Mouse (Mus musculus): ENCODE measurements around the gene Mxi1. TPM values are rescaled to one million over a fixed set of nuclear protein-coding genes. Genes with fewer than 3 reads are reported as not detected.

The Mxi1 gene
- 10.5 TPM for polyA plus RNA-seq (2012; fragmentation: generic; extraction: Trizol)
- long read RNA-seq, experiment 1, partial matches to known transcripts, result 2 of 4 reads
- long read RNA-seq, experiment 1, other reads (novel, unspliced or antisense), result 1 of 4 reads
- long read RNA-seq, experiment 2, transcript Mxi1-203 (6 exons, 2,340 nt), result major isoform, 6 of 12 reads
- long read RNA-seq, experiment 2, partial matches to known transcripts, result 0 of 12 reads
- long read RNA-seq, experiment 2, other reads (novel, unspliced or antisense), result 2 of 12 reads

DNA sequence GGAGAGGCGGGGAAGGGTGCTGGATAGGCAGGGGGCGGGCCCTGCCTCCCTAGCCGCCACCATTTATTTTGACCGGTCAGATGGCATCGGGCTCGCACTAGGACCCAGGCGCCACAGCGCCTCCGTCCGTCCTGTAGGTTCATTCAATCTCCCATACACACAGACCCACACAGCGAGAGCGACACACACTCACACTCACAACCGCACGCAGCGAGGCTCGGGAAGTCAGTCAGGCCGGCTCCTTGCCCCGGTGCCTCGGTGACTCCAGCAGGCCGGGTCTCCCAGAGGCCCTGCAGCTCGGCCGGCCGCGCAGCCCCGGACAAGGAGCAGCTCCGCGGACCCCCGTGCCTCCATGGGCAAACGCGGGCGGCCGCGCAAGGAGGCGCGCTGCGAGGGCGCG lies at the start of gene Mxi1:
Mxi1 (plus strand) TSS at position 171 of the 400 bp plus-strand sequence.
- H3K79me3 ChIP-seq (ENCODE audit: low read depth), result no peaks in the 10 kb centered on the region
- no peaks in the 10 kb centered on the region for H3K79me2 ChIP-seq (ENCODE audit: control insufficient read depth, insufficient read depth)
- TF ChIP-seq CTCF (IDR thresholded peaks at IDR 0.05; ENCODE audit: control insufficient read depth, insufficient read depth, insufficient read length) (peak; percentile 4), MAX (IDR thresholded peaks at IDR 0.05) (peak; percentile 64), FOSL1 (IDR thresholded peaks at IDR 0.05; ENCODE audit: insufficient read depth, low read length, poor library complexity, severe bottlenecking) (no peak)
- no peaks in the 10 kb centered on the region for H3K27me3 ChIP-seq (ENCODE audit: control insufficient read depth, insufficient read depth, insufficient read length)
- H3K4me3 ChIP-seq (ENCODE audit: insufficient read depth, poor library complexity, severe bottlenecking), result peak within 1 kb of the TSS; percentile 57
- no peaks in the 10 kb centered on the region for H3K36me3 ChIP-seq (ENCODE audit: control insufficient read depth, insufficient read depth)
- peak within 1 kb of the TSS; percentile 76 for H3ac ChIP-seq (ENCODE audit: control insufficient read depth, insufficient read length, low read depth)

DNA sequence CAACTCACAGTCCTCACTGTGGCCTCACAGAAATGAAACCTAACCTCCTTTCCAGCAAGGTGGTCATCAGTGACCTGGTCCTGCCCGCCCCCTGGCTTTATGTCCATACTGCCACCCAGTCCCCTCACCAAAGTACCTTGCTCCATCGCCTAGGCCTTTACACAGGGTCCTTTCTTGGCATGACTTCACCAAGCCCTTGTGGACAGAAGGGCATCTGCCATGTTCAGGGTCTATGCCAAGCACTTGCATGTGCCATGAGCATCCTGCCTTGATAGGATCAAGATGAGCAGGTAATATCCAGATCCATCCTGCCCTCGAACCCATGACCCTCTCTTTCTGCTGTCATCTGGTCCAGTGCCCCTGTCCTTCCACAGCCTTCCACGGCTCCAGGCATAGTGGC lies 49.5 kb upstream of the Mxi1 start:
- Histone ChIP-seq H3K36me3 (ENCODE audit: control insufficient read depth, insufficient read depth) (no peaks in the 10 kb centered on the region), H3K79me3 (ENCODE audit: low read depth) (no peaks in the 10 kb centered on the region), H3K4me3 (ENCODE audit: insufficient read depth, poor library complexity, severe bottlenecking) (no peak overlapping the region), H3K27me3 (ENCODE audit: control insufficient read depth, insufficient read depth, insufficient read length) (no peaks in the 10 kb centered on the region), H3ac (ENCODE audit: control insufficient read depth, insufficient read length, low read depth) (no peak overlapping the region), H3K79me2 (ENCODE audit: control insufficient read depth, insufficient read depth) (no peaks in the 10 kb centered on the region)
- TF ChIP-seq CTCF (IDR thresholded peaks at IDR 0.05; ENCODE audit: control insufficient read depth, insufficient read depth, insufficient read length), result no peak
- no peak for TF ChIP-seq MAX (IDR thresholded peaks at IDR 0.05)
- no peak for TF ChIP-seq MYOD1 (IDR thresholded peaks at IDR 0.05; ENCODE audit: control insufficient read depth, insufficient read length, low read depth)
- TF ChIP-seq FOSL1 (IDR thresholded peaks at IDR 0.05; ENCODE audit: insufficient read depth, low read length, poor library complexity, severe bottlenecking), result no peak
- TF ChIP-seq USF1 (IDR thresholded peaks at IDR 0.05; ENCODE audit: low read depth), result no peak
- TF ChIP-seq CEBPB (IDR thresholded peaks at IDR 0.05; ENCODE audit: low read depth), result no peak
- TF ChIP-seq MYOG (IDR thresholded peaks at IDR 0.05; ENCODE audit: control insufficient read depth, extremely low read depth, insufficient read length), result no peak

DNA sequence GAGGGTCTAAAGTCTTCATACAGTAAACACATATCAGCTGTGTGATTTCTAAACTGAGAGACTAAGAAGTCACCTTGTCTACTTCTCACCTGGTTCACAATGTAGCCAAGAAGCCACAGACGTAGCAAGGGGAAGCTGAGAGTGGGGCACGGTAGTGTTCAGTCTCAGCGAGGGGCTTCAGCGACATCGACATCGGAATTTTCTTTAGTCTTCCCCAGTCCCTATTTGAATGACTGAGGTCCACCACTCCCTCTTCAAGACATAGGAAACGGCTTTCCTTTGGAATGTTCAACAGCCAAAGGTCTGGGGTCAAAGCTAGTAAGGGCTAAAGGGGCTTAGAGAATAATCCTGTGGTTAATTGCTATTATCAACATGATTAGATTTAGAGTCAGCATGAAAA lies 48.3 kb upstream of the Mxi1 start:
- no peak overlapping the region for H3ac ChIP-seq (ENCODE audit: control insufficient read depth, insufficient read length, low read depth)
- no peak for TF ChIP-seq CTCF (IDR thresholded peaks at IDR 0.05; ENCODE audit: control insufficient read depth, insufficient read depth, insufficient read length)
- no peak for TF ChIP-seq USF1 (IDR thresholded peaks at IDR 0.05; ENCODE audit: low read depth)
- TF ChIP-seq MAX (IDR thresholded peaks at IDR 0.05), result no peak
- TF ChIP-seq MYOD1 (IDR thresholded peaks at IDR 0.05; ENCODE audit: control insufficient read depth, insufficient read length, low read depth), result no peak
- TF ChIP-seq MYOG (IDR thresholded peaks at IDR 0.05; ENCODE audit: control insufficient read depth, extremely low read depth, insufficient read length), result no peak
- TF ChIP-seq FOSL1 (IDR thresholded peaks at IDR 0.05; ENCODE audit: insufficient read depth, low read length, poor library complexity, severe bottlenecking), result no peak
- no peak for TF ChIP-seq CEBPB (IDR thresholded peaks at IDR 0.05; ENCODE audit: low read depth)
- no peaks in the 10 kb centered on the region for H3K27me3 ChIP-seq (ENCODE audit: control insufficient read depth, insufficient read depth, insufficient read length)
- no peak overlapping the region for H3K4me3 ChIP-seq (ENCODE audit: insufficient read depth, poor library complexity, severe bottlenecking)
- no peaks in the 10 kb centered on the region for H3K36me3 ChIP-seq (ENCODE audit: control insufficient read depth, insufficient read depth)
- H3K79me2 ChIP-seq (ENCODE audit: control insufficient read depth, insufficient read depth), result no peaks in the 10 kb centered on the region
- no peaks in the 10 kb centered on the region for H3K79me3 ChIP-seq (ENCODE audit: low read depth)

GRCm38 (mm10) chr19:53263859-53264733 lies 46.2 kb upstream of the Mxi1 start:
- no peaks in the 10 kb centered on the region for H3K36me3 ChIP-seq (ENCODE audit: control insufficient read depth, insufficient read depth)
- H3K79me2 ChIP-seq (ENCODE audit: control insufficient read depth, insufficient read depth), result no peaks in the 10 kb centered on the region
- H3K4me3 ChIP-seq (ENCODE audit: insufficient read depth, poor library complexity, severe bottlenecking), result no peak overlapping the region
- no peaks in the 10 kb centered on the region for H3K79me3 ChIP-seq (ENCODE audit: low read depth)
- no peaks in the 10 kb centered on the region for H3K27me3 ChIP-seq (ENCODE audit: control insufficient read depth, insufficient read depth, insufficient read length)
- TF ChIP-seq CEBPB (IDR thresholded peaks at IDR 0.05; ENCODE audit: low read depth) (no peak), MYOD1 (IDR thresholded peaks at IDR 0.05; ENCODE audit: control insufficient read depth, insufficient read length, low read depth) (no peak), MAX (IDR thresholded peaks at IDR 0.05) (no peak), MYOG (IDR thresholded peaks at IDR 0.05; ENCODE audit: control insufficient read depth, extremely low read depth, insufficient read length) (no peak), FOSL1 (IDR thresholded peaks at IDR 0.05; ENCODE audit: insufficient read depth, low read length, poor library complexity, severe bottlenecking) (no peak), CTCF (IDR thresholded peaks at IDR 0.05; ENCODE audit: control insufficient read depth, insufficient read depth, insufficient read length) (no peak), USF1 (IDR thresholded peaks at IDR 0.05; ENCODE audit: low read depth) (no peak)
- no peak overlapping the region for H3ac ChIP-seq (ENCODE audit: control insufficient read depth, insufficient read length, low read depth)

GRCm38 (mm10) chr19:53264821-53265727 lies 45.2 kb upstream of the Mxi1 start:
- TF ChIP-seq FOSL1 (IDR thresholded peaks at IDR 0.05; ENCODE audit: insufficient read depth, low read length, poor library complexity, severe bottlenecking) (no peak), CEBPB (IDR thresholded peaks at IDR 0.05; ENCODE audit: low read depth) (no peak)
- H3ac ChIP-seq (ENCODE audit: control insufficient read depth, insufficient read length, low read depth), result no peak overlapping the region
- no peak overlapping the region for H3K4me3 ChIP-seq (ENCODE audit: insufficient read depth, poor library complexity, severe bottlenecking)
- no peaks in the 10 kb centered on the region for H3K27me3 ChIP-seq (ENCODE audit: control insufficient read depth, insufficient read depth, insufficient read length)
- H3K79me2 ChIP-seq (ENCODE audit: control insufficient read depth, insufficient read depth), result no peaks in the 10 kb centered on the region
- no peaks in the 10 kb centered on the region for H3K79me3 ChIP-seq (ENCODE audit: low read depth)
- no peaks in the 10 kb centered on the region for H3K36me3 ChIP-seq (ENCODE audit: control insufficient read depth, insufficient read depth)
